ENCODE assay signal across 8 mouse cellular contexts in the genomic region with DNA sequence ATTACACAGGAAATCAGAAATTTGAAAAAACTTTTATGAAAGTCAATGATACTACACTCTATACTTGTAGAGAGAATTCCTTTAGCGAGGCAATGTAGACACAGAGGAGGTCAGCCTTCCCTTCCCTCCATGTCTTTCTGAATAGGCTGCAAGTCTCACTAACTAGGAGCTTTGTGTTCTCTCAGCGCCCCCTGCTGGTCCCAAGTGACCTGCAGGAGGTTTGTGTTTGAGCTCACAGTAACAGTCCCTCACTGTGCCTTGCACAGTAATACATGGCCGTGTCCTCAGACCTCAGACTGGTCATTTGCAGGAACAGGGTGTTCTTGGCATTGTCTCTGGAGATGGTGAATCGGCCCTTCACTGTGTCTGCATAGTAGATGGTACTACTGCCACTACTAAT.
A peak's percentile ranks its signal among the peaks of the same experiment; 100 is the strongest.
DNase-seq lines count a peak whose midpoint lies in the region; ATAC-seq and TF ChIP-seq lines count a peak whose summit lies in the region.

No protein-coding gene starts in this region.

- no peaks in the 10 kb centered on the region for H3K4me1 ChIP-seq in midbrain, postnatal 0 days (ENCODE audit: insufficient read depth, low read length)
- H3K4me1 ChIP-seq in midbrain, embryonic 13.5 days (replicated peaks): no peaks in the 10 kb centered on the region
- H3K4me1 ChIP-seq in forebrain, embryonic 11.5 days (replicated peaks; ENCODE audit: control insufficient read depth, insufficient read depth, low read length): no peaks in the 10 kb centered on the region

- H3K9me3 ChIP-seq in midbrain, postnatal 0 days (ENCODE audit: low read length): peaks cover 30% of the 10 kb centered on the region
- H3K9me3 ChIP-seq in midbrain, embryonic 13.5 days: peaks cover 36% of the 10 kb centered on the region
- H3K9me3 ChIP-seq in forebrain, embryonic 11.5 days (ENCODE audit: control insufficient read depth, low read length): no peaks in the 10 kb centered on the region; the same call in 1 of the 2 replicates

- H3K4me3 ChIP-seq in midbrain, postnatal 0 days (ENCODE audit: low read depth, low read length): no peak overlapping the region
- H3K4me3 ChIP-seq in midbrain, embryonic 13.5 days (replicated peaks): no peak overlapping the region
- H3K4me3 ChIP-seq in forebrain, embryonic 11.5 days (ENCODE audit: low read depth, low read length): no peak overlapping the region

- H3K36me3 ChIP-seq in midbrain, postnatal 0 days (ENCODE audit: insufficient read depth, low read length): no peaks in the 10 kb centered on the region
- H3K36me3 ChIP-seq in midbrain, embryonic 13.5 days: no peaks in the 10 kb centered on the region
- no peaks in the 10 kb centered on the region for H3K36me3 ChIP-seq in forebrain, embryonic 11.5 days (ENCODE audit: control insufficient read depth, insufficient read depth, low read length)

- WGBS in midbrain, postnatal 0 days: 46% methylated on average over 4 of the region's 4 CpGs
- WGBS in midbrain, embryonic 13.5 days: 50% methylated on average over 4 of the region's 4 CpGs
- WGBS in forebrain, embryonic 11.5 days: 53% methylated on average over 4 of the region's 4 CpGs

- H3K4me2 ChIP-seq in midbrain, postnatal 0 days (ENCODE audit: low read depth, low read length, poor library complexity, severe bottlenecking): no peak overlapping the region
- no peak overlapping the region for H3K4me2 ChIP-seq in midbrain, embryonic 13.5 days (replicated peaks)
- H3K4me2 ChIP-seq in forebrain, embryonic 11.5 days (ENCODE audit: low read depth, low read length, severe bottlenecking): no peak overlapping the region

- DNase-seq in gastrocnemius, postnatal 10 days: peak; percentile 14
- no peak for DNase-seq in gastrocnemius, postnatal 36 days
- DNase-seq in midbrain, postnatal 0 days (ENCODE audit: low spot score): no peak
- DNase-seq in adrenal gland, adult 8-10 months: peak; percentile 8
- DNase-seq in kidney, adult 9 months: peak; percentile 66
- DNase-seq in thymus, postnatal 0 days (ENCODE audit: low spot score): peak; percentile 31
- no peak for DNase-seq in forebrain, embryonic 11.5 days (ENCODE audit: low spot score)

- no peak overlapping the region for H3K27ac ChIP-seq in midbrain, postnatal 0 days (ENCODE audit: low read depth, low read length)
- no peak overlapping the region for H3K27ac ChIP-seq in midbrain, embryonic 13.5 days
- no peak overlapping the region for H3K27ac ChIP-seq in forebrain, embryonic 11.5 days (ENCODE audit: low read depth, low read length)

- no peaks in the 10 kb centered on the region for H3K27me3 ChIP-seq in midbrain, postnatal 0 days (ENCODE audit: insufficient read depth, low read length)
- no peaks in the 10 kb centered on the region for H3K27me3 ChIP-seq in midbrain, embryonic 13.5 days
- no peaks in the 10 kb centered on the region for H3K27me3 ChIP-seq in forebrain, embryonic 11.5 days (ENCODE audit: control insufficient read depth, insufficient read depth, low read length)

- no peak overlapping the region for H3K9ac ChIP-seq in midbrain, postnatal 0 days (replicated peaks; ENCODE audit: low read length, poor library complexity, severe bottlenecking)
- no peak overlapping the region for H3K9ac ChIP-seq in midbrain, embryonic 13.5 days (replicated peaks)
- no peak overlapping the region for H3K9ac ChIP-seq in forebrain, embryonic 11.5 days (ENCODE audit: low read length)

- ATAC-seq in midbrain, postnatal 0 days (ENCODE audit: low FRiP score): no peak
- no peak for ATAC-seq in midbrain, embryonic 13.5 days
- no peak for ATAC-seq in forebrain, embryonic 11.5 days (replicated peaks; ENCODE audit: low FRiP score)

- peak; percentile 16; the same call in 1 of the 2 replicates for TF ChIP-seq CTCF in midbrain, postnatal 0 days (IDR thresholded peaks at IDR 0.05)

- intact Hi-C loops in gastrocnemius, postnatal 36 days (cut with DNase I): no loop called here

Comparison
In these comparisons a context has a peak if more than half of its experiments do, and no peak if none do; other contexts are left out.
1. DNase-seq: peak in gastrocnemius, postnatal 10 days (single experiment), adrenal gland, adult 8-10 months (single experiment), kidney, adult 9 months (single experiment) and thymus, postnatal 0 days (single experiment); none in gastrocnemius, postnatal 36 days (0 of 2), midbrain, postnatal 0 days (single experiment) and forebrain, embryonic 11.5 days (single experiment).